Mouse (Mus musculus) stomach, embryonic 16.5 days (tissue): ENCODE results near the gene Cdon. TPM values are rescaled to one million over a fixed set of nuclear protein-coding genes. Genes with fewer than 3 reads are reported as not detected.

ENCODE experiments used
- ATAC-seq: fragments of 200-750 bp; cut with Nextera tagmentation; 2 replicates; pipeline ENCODE4 v1.8.0; 2017; ENCODE audit warnings: moderate number of reproducible peaks, moderate TSS enrichment; ENCODE audit not compliant: insufficient read depth, low FRiP score
- H3K27ac ChIP-seq: fragments of 300-500 bp; sonication (generic); 2 replicates; pipeline ENCODE4 v1.5.1; 2014; ENCODE audit warnings: low read length
- H3K27me3 ChIP-seq: fragments of 300-500 bp; sonication (generic); 2 replicates; pipeline ENCODE4 v1.6.1; 2014; ENCODE audit warnings: low read length, control low read depth, mixed read lengths; ENCODE audit not compliant: control insufficient read depth, insufficient read depth
- H3K36me3 ChIP-seq: fragments of 300-500 bp; sonication (generic); 2 replicates; pipeline ENCODE4 v1.6.1; 2014; ENCODE audit warnings: low read length; ENCODE audit not compliant: control insufficient read depth, insufficient read depth
- H3K4me1 ChIP-seq: fragments of 300-500 bp; sonication (generic); 2 replicates; pipeline ENCODE4 v1.6.1; 2014; ENCODE audit warnings: low read length, control low read depth, mixed read lengths; ENCODE audit not compliant: control insufficient read depth, insufficient read depth
- H3K4me2 ChIP-seq: fragments of 300-500 bp; sonication (generic); 2 replicates; pipeline ENCODE4 v1.6.1; 2014; ENCODE audit warnings: low read depth, low read length, mixed read lengths
- H3K4me3 ChIP-seq: fragments of 300-500 bp; sonication (generic); replicated peaks from 2 replicates; pipeline ENCODE4 v1.5.1; 2014; ENCODE audit warnings: mild to moderate bottlenecking, low read length
- H3K9ac ChIP-seq: fragments of 300-500 bp; sonication (generic); 2 replicates; pipeline ENCODE4 v1.6.1; 2014; ENCODE audit warnings: low read length
- H3K9me3 ChIP-seq: fragments of 300-500 bp; sonication (generic); replicated peaks from 2 replicates; pipeline ENCODE4 v1.6.1; 2016; ENCODE audit warnings: low read length, control low read depth; ENCODE audit not compliant: control insufficient read depth
- WGBS: fragments of 180-500 bp; shearing (Covaris S2); extraction: QIAGEN DNeasy Blood & Tissue Kit; methylation state at CpG from one replicate; pipeline ENCODE4 v1.1.7; 2014; 5-methylcytosine and 5-hydroxymethylcytosine counted together
- polyA plus RNA-seq: library from polyadenylated mRNA; unstranded; fragments of >200 nt; fragmentation: Nextera tagmentation; extraction: Ambion mirVana; gene quantifications from 2 replicates; pipeline ENCODE4 v1.2.1, GENCODE M21; 2015

The Cdon gene
- polyA plus RNA-seq, 1 experiment from 2014 or later: 7.6 TPM

- 81% methylated on average over 1 of the region's 1 CpGs for WGBS
- no peak overlapping the region for H3K4me2 ChIP-seq
- no peak overlapping the region for H3K9ac ChIP-seq
- no peak overlapping the region for H3K27ac ChIP-seq
- H3K9me3 ChIP-seq: no peaks in the 10 kb centered on the region
- no peaks in the 10 kb centered on the region for H3K36me3 ChIP-seq
- ATAC-seq: no peak
- H3K4me3 ChIP-seq: no peak overlapping the region
- H3K27me3 ChIP-seq: no peaks in the 10 kb centered on the region
- 0 out of 2 replicates have a peak, but pooled peaks cover 6% of the 10 kb centered on the region for H3K4me1 ChIP-seq
These were observed 102.0 kb downstream of the Cdon start for GRCm38 (mm10) chr9:35522821-35523515.

GRCm38 (mm10) chr9:35523541-35523940 lies 102.6 kb downstream of the Cdon start:
- Histone ChIP-seq H3K27ac (peak overlapping the region; percentile 74; the same call in 1 of the 2 replicates), H3K9ac (no peak overlapping the region), H3K36me3 (no peaks in the 10 kb centered on the region), H3K9me3 (no peaks in the 10 kb centered on the region), H3K4me1 (0 out of 2 replicates have a peak, but pooled peaks cover 6% of the 10 kb centered on the region), H3K4me2 (no peak overlapping the region; the same call in 1 of the 2 replicates), H3K27me3 (no peaks in the 10 kb centered on the region), H3K4me3 (no peak overlapping the region)
- ATAC-seq: peak; percentile 89; the same call in 1 of the 2 replicates
- WGBS: 25% methylated on average over 5 of the region's 5 CpGs

- Histone ChIP-seq H3K36me3 (no peaks in the 10 kb centered on the region), H3K4me1 (0 out of 2 replicates have a peak, but pooled peaks cover 6% of the 10 kb centered on the region), H3K27me3 (no peaks in the 10 kb centered on the region), H3K4me3 (no peak overlapping the region), H3K4me2 (no peak overlapping the region; the same call in 1 of the 2 replicates), H3K9me3 (no peaks in the 10 kb centered on the region), H3K27ac (peak overlapping the region; percentile 74; the same call in 1 of the 2 replicates), H3K9ac (no peak overlapping the region)
- ATAC-seq: peak; percentile 78
- 10% methylated on average over 7 of the region's 7 CpGs for WGBS
These were observed 103.0 kb downstream of the Cdon start for GRCm38 (mm10) chr9:35523941-35524411.

GRCm38 (mm10) chr9:35529141-35529540 lies 108.2 kb downstream of the Cdon start:
- Histone ChIP-seq H3K27ac (no peak overlapping the region), H3K9ac (no peak overlapping the region), H3K4me2 (no peak overlapping the region), H3K4me1 (0 out of 2 replicates have a peak, but pooled peaks cover 1% of the 10 kb centered on the region), H3K4me3 (no peak overlapping the region), H3K27me3 (no peaks in the 10 kb centered on the region), H3K9me3 (no peaks in the 10 kb centered on the region), H3K36me3 (no peaks in the 10 kb centered on the region)
- WGBS: 73% methylated on average over 3 of the region's 3 CpGs
- ATAC-seq: no peak

GRCm38 (mm10) chr9:35529796-35530195 lies 108.9 kb downstream of the Cdon start:
- Histone ChIP-seq H3K36me3 (no peaks in the 10 kb centered on the region), H3K4me2 (no peak overlapping the region), H3K4me1 (no peaks in the 10 kb centered on the region), H3K4me3 (no peak overlapping the region), H3K27me3 (no peaks in the 10 kb centered on the region), H3K9me3 (no peaks in the 10 kb centered on the region), H3K27ac (peak overlapping the region; percentile 33; the same call in 1 of the 2 replicates), H3K9ac (no peak overlapping the region)
- WGBS: 23% methylated on average over 1 of the region's 1 CpGs
- no peak for ATAC-seq

GRCm38 (mm10) chr9:35533266-35533665 lies 112.3 kb downstream of the Cdon start:
- WGBS: 56% methylated on average over 9 of the region's 9 CpGs
- no peaks in the 10 kb centered on the region for H3K9me3 ChIP-seq
- no peak overlapping the region for H3K4me3 ChIP-seq
- no peaks in the 10 kb centered on the region for H3K36me3 ChIP-seq
- ATAC-seq: no peak
- H3K4me1 ChIP-seq: no peaks in the 10 kb centered on the region
- H3K27ac ChIP-seq: peak overlapping the region; percentile 17; the same call in 1 of the 2 replicates
- no peak overlapping the region for H3K4me2 ChIP-seq
- H3K27me3 ChIP-seq: no peaks in the 10 kb centered on the region
- H3K9ac ChIP-seq: no peak overlapping the region

GRCm38 (mm10) chr9:35535110-35535509 lies 114.2 kb downstream of the Cdon start:
- Histone ChIP-seq H3K4me1 (no peaks in the 10 kb centered on the region), H3K36me3 (no peaks in the 10 kb centered on the region), H3K9me3 (no peaks in the 10 kb centered on the region), H3K4me2 (no peak overlapping the region), H3K9ac (no peak overlapping the region), H3K27me3 (no peaks in the 10 kb centered on the region), H3K27ac (no peak overlapping the region), H3K4me3 (no peak overlapping the region)
- ATAC-seq: peak; percentile 76; the same call in 1 of the 2 replicates
- 6% methylated on average over 2 of the region's 2 CpGs for WGBS

- Histone ChIP-seq H3K4me2 (no peak overlapping the region), H3K9ac (no peak overlapping the region), H3K4me3 (no peak overlapping the region), H3K36me3 (no peaks in the 10 kb centered on the region), H3K27me3 (no peaks in the 10 kb centered on the region), H3K4me1 (no peaks in the 10 kb centered on the region), H3K27ac (no peak overlapping the region), H3K9me3 (no peaks in the 10 kb centered on the region)
- 68% methylated on average over 4 of the region's 4 CpGs for WGBS
- no peak for ATAC-seq
These were observed 114.9 kb downstream of the Cdon start for GRCm38 (mm10) chr9:35535876-35536275.

- no peak for ATAC-seq
- Histone ChIP-seq H3K4me2 (no peak overlapping the region), H3K4me1 (no peaks in the 10 kb centered on the region), H3K4me3 (no peak overlapping the region), H3K36me3 (no peaks in the 10 kb centered on the region), H3K27me3 (no peaks in the 10 kb centered on the region), H3K27ac (no peak overlapping the region), H3K9ac (no peak overlapping the region), H3K9me3 (no peaks in the 10 kb centered on the region)
- 60% methylated on average over 13 of the region's 13 CpGs for WGBS
These were observed 118.2 kb downstream of the Cdon start for GRCm38 (mm10) chr9:35539001-35539750.
